Mouse (Mus musculus) right cerebral cortex, postnatal 25 days (tissue): ENCODE results near the gene Capn15.
A peak's percentile ranks its signal among the peaks of the same experiment; 100 is the strongest.

Experiments
- DNase-seq: peaks from one replicate; pipeline ENCODE4 v3.0.0; 2022

Capn15 gene

DNA sequence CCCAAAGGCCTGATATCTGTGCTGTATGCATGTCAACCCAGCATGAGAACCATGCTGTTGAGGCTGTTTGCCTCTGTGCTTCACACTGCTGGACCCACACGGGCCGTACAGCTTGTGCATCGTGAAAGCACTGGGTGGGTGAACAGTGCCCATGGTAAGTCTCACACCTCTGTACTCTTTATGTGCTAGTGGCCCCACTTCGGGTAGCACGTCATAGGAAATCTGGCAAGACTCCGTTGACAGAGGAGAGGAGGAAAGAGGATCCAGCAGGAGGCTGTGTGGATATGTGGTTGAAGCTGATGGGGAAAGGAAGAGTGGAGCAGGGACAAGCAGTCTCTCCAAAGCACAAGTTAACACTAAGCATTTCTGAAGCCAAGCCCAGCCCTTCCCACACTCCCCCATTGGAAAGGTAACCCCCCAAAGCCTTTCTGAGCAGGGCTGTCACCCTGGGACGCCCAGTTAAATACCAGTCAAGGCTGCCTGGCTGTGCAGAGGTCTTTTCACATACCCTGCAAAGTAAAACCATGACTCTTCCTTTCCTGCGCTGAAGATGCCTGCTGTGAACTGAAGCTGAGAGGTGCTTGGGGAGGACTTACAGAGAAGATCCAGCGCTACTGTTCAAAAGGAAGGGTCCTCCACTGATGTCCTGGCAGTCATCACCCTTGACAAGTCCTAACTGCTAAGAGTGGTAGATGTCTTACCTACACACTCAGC, 67.4 kb downstream of the Capn15 start:
- DNase-seq, result no peak

DNA sequence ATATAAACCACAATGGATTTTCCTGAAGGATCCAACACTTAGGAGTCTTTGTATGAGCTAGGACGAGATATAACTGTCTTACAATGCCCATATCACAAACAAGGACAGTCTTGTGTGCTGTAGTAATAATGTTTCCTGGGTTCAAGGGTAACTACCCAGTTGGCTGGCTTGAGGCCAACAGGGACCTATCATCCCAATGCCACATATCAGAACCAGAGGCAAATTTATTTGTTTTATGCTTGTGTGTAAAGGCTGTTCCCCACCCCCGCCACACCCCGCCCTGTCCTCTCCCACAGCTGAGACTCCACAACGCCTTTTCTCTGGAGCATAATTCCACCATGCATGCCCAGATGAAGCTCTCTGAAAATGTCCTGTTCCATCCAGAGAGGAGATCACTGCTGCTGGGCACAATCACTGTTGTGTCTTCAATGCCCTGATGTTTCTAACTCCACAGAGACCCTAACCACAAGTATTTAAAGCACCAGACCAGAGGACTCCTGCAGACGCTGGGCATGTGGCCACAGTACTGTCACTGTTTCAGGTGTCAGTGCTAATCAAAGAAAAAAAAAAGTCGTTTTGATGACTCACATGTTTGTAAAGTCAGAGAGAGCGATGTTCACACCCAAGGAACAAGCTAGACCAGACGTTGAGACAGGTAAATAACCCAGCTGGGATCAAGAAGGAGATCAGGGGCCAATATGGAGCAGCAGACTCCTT, 68.5 kb downstream of the Capn15 start:
- no peak for DNase-seq

DNA sequence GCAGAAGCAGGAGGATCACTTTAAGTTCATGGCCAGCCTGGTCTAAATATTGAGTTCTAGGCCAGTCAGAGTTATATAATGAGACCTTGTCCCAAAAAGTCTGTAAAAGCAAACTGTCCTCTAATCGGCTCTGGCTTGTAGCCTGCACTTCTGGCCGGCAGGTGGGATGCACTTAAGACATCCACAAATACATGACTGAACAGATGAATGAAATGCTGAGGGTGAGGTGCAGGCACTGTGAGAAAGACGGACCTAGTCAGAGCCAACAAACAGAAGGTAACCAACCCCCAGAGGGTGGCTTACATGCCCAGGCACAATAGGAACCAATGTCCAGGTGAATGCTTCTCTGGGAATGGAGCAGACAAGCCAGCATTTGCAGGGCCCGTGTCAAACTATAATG, 71.3 kb downstream of the Capn15 start:
- DNase-seq, result no peak

DNA sequence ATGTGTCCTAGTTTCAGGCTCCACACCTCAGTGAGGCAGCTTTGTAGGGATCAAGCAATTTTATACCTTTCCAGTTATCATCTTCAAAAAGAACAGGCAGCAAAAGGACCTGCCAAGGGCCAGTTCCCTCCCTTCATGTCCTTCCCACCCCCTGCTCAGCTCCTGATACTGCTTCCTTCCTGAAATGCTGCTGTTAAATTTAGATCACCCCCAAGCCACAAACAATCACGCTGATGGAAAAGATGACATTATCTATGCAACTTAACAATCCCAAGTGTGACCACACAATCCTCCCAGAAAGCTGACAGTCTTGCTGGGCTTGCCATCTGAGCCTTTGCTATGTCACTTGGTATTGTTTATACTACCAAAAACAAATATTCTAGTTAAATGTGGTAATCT, 71.7 kb downstream of the Capn15 start:
- DNase-seq, result no peak

DNA sequence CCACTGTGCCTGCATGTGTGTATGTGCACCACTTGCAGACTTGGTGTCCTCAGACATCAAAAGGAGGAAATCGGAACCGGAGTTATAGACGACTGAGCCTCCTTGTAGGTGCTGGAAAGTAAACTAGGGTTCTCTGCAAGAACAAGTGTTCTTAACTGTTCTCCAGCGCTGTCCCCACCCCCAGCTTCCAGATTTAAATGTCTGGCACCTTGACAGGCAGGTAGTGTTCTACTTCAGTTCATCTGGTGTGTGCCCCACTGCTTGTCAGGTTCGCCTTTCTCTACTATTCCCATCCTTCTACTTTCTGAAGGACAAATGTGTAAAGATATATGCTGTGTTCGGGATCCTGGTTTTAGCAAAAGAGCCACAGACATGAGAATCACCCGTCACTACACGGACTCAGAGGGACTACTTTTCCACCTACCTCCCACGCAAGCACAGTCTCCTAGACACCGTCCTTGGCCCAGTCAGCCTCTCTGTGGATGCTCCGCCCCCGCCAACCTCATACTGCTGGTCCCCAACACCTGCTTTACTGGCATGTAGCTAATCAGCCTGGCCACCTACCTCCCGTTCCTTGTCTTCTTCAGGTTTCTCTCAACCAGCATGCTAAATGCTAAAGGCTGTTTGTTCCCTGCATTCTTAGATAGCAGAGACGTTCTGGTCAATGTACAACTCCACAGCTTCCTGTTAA, 72.3 kb downstream of the Capn15 start:
- peak; percentile 72 for DNase-seq

DNA sequence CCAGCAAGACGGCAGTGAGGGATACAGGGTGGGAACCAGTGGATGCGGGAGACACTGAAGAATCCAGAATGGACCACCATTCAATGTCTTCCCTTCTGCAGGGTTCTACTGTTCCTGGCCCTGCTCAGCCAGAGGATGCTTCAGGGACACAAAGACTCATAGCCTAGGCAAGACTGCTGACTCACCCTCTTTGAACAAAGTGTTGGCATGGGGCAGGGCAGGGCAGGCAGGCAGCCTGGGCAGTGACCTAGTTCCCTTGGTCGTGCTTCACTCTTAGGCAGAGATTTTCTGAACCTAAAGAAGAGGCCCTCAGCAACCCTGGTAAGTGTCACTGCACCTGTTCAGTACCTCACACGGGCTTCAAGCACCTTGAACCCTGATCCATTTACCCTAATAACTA, 73.8 kb downstream of the Capn15 start:
- DNase-seq, result no peak
